Mouse (Mus musculus): ENCODE measurements at regions not wholly inside any gene's neighbourhood (a gene's known extent, or its start where the extent isn't known, plus 50 kb on each side); places are given as distances from the start of the nearest gene placed in this dataset.

DNA sequence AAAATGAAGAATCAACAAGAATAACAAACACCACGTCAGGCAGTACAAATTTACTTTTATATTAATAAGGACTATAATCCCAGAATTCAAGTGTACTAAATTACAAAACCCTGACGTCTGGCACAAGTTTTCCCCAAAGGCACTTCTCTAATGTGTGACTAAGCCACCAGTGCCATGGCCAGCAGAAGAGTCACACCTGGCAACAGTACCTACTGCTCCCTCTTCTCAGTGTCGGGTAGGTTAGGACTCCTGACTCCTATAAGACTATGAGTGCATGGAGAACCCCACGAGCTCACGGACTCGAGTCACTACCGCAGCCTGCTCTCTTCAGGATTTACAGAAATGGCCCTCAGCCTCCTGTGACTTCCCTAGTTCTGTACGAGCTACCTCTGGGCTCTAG is 307.7 kb upstream of the Smim15 start:
- no peak for TF ChIP-seq ELF1 (IDR thresholded peaks at IDR 0.05; ENCODE audit: low read depth, low read length)
- TF ChIP-seq GABPA (IDR thresholded peaks at IDR 0.05; ENCODE audit: low read depth, low read length): no peak
- no peak for TF ChIP-seq CHD2 (IDR thresholded peaks at IDR 0.05; ENCODE audit: low read length)
- H3K9ac ChIP-seq (ENCODE audit: control insufficient read depth, low read depth, low read length, poor library complexity, severe bottlenecking): no peak overlapping the region
- no peak overlapping the region for H3K27ac ChIP-seq (ENCODE audit: control insufficient read depth, low read depth, low read length)
- H3K4me3 ChIP-seq (ENCODE audit: control insufficient read depth in 1 of 2, insufficient read depth in 1 of 2, low read depth in 2 of 2, low read length in 2 of 2): no peak overlapping the region
- no peaks in the 10 kb centered on the region for H3K4me1 ChIP-seq (ENCODE audit: control insufficient read depth in 1 of 2, insufficient read depth in 2 of 2, low read length in 2 of 2)
- DNase-seq (ENCODE audit: low read depth, low spot score): no peak
- no peaks in the 10 kb centered on the region; a peak in 1 of 4 replicates for H3K36me3 ChIP-seq (ENCODE audit: control insufficient read depth in 1 of 2, insufficient read depth in 2 of 2, low read length in 2 of 2)
- no peaks in the 10 kb centered on the region for H3K27me3 ChIP-seq (ENCODE audit: control insufficient read depth in 1 of 2, insufficient read depth in 2 of 2, low read length in 2 of 2)
- no peaks in the 10 kb centered on the region for H3K9me3 ChIP-seq (replicated peaks; ENCODE audit: insufficient read depth, low read length)
- H3K79me2 ChIP-seq (ENCODE audit: control insufficient read depth, insufficient read depth, low read length, poor library complexity): no peaks in the 10 kb centered on the region

DNA sequence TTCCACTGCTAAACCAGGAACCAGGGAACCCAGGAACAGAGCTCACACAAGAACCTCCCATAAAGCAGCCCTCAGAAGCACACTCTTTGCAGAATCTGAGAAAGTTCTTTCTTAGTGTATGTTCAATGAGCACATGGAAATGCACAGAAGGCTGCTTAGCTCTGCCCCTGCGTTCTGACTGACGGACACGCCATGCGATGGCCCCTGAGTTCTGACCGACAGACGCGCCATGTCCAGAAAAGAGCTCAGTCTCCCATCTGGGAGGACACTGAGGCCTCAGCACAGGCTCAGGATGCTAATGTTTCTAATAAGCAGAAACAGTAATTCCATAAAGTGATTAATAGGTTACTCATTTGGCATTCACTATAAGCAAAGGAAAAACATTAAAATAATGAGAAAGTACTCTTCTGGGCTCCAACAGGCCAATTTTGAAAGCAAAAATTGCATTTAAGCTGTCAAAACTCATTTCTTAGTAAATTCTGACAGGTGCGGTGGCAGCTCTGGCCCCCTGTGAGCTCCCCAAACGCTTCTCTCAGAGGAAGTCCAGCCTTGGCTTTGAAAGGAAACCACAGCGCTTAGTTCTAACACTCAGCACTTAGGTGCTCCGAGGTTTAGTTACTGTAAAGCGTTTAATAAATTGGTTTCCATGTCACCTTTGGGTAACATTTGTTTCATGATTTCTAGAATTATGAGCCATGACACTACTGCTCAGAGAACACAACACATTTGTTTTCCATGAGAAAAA is 309.9 kb upstream of the Smim15 start:
- no peaks in the 10 kb centered on the region for H3K79me2 ChIP-seq (ENCODE audit: control insufficient read depth, insufficient read depth, low read length, poor library complexity)
- H3K27me3 ChIP-seq (ENCODE audit: control insufficient read depth in 1 of 2, insufficient read depth in 2 of 2, low read length in 2 of 2): no peaks in the 10 kb centered on the region
- no peak for TF ChIP-seq JUND (IDR thresholded peaks at IDR 0.05; ENCODE audit: low read depth, low read length)
- no peak for TF ChIP-seq CTCF (IDR thresholded peaks at IDR 0.05 in 2 of 3, conservative IDR thresholded peaks at IDR 0.05 in 1 of 3; ENCODE audit: control insufficient read depth in 1 of 3, insufficient read depth in 1 of 3, low read depth in 2 of 3, low read length in 3 of 3, poor library complexity in 1 of 3, severe bottlenecking in 1 of 3)
- TF ChIP-seq MXI1 (IDR thresholded peaks at IDR 0.05; ENCODE audit: low read depth, low read length): no peak
- TF ChIP-seq NRF1 (IDR thresholded peaks at IDR 0.05; ENCODE audit: insufficient read depth, low read depth, low read length, poor library complexity, severe bottlenecking): no peak
- TF ChIP-seq POLR2A (IDR thresholded peaks at IDR 0.05; ENCODE audit: control insufficient read depth in 1 of 2, insufficient read depth in 1 of 2, low read depth in 1 of 2, low read length in 2 of 2, poor library complexity in 1 of 2): no peak
- TF ChIP-seq MAFK (IDR thresholded peaks at IDR 0.05; ENCODE audit: borderline replicate concordance, low read depth, low read length): no peak
- no peak for TF ChIP-seq TAL1 (IDR thresholded peaks at IDR 0.05; ENCODE audit: low read length)
- TF ChIP-seq RCOR1 (IDR thresholded peaks at IDR 0.05; ENCODE audit: low read depth, low read length): no peak
- TF ChIP-seq ZC3H11A (IDR thresholded peaks at IDR 0.05; ENCODE audit: low read depth, low read length): no peak
- TF ChIP-seq SIN3A (IDR thresholded peaks at IDR 0.05; ENCODE audit: low read length): no peak
- no peak for TF ChIP-seq POLR2AphosphoS2 (IDR thresholded peaks at IDR 0.05; ENCODE audit: low read length)
- TF ChIP-seq CHD1 (IDR thresholded peaks at IDR 0.05; ENCODE audit: low read depth, low read length): no peak
- no peak for TF ChIP-seq BHLHE40 (IDR thresholded peaks at IDR 0.05; ENCODE audit: borderline replicate concordance, low read depth, low read length)
- TF ChIP-seq ETS1 (IDR thresholded peaks at IDR 0.05; ENCODE audit: low read depth, low read length): no peak
- TF ChIP-seq GABPA (IDR thresholded peaks at IDR 0.05; ENCODE audit: low read depth, low read length): no peak
- TF ChIP-seq ZKSCAN1 (IDR thresholded peaks at IDR 0.05; ENCODE audit: low read depth, low read length): no peak
- no peak for TF ChIP-seq USF1 (IDR thresholded peaks at IDR 0.05; ENCODE audit: low read depth, low read length)
- no peak for TF ChIP-seq ZMIZ1 (IDR thresholded peaks at IDR 0.05; ENCODE audit: low read depth, low read length)
- TF ChIP-seq NELFE (IDR thresholded peaks at IDR 0.05; ENCODE audit: low read depth, low read length): no peak
- H3K36me3 ChIP-seq (ENCODE audit: control insufficient read depth in 1 of 2, insufficient read depth in 2 of 2, low read length in 2 of 2): no peaks in the 10 kb centered on the region; a peak in 1 of 4 replicates
- H3K4me1 ChIP-seq (ENCODE audit: control insufficient read depth in 1 of 2, insufficient read depth in 2 of 2, low read length in 2 of 2): no peaks in the 10 kb centered on the region
- no peak overlapping the region for H3K4me3 ChIP-seq (ENCODE audit: control insufficient read depth in 1 of 2, insufficient read depth in 1 of 2, low read depth in 2 of 2, low read length in 2 of 2)
- H3K9me3 ChIP-seq (replicated peaks; ENCODE audit: insufficient read depth, low read length): no peaks in the 10 kb centered on the region
- no peak for DNase-seq (ENCODE audit: low read depth, low spot score)
- H3K27ac ChIP-seq (ENCODE audit: control insufficient read depth, low read depth, low read length): no peak overlapping the region
- H3K9ac ChIP-seq (ENCODE audit: control insufficient read depth, low read depth, low read length, poor library complexity, severe bottlenecking): no peak overlapping the region
